Mouse (Mus musculus): ENCODE data around the gene Elovl1.

DNA sequence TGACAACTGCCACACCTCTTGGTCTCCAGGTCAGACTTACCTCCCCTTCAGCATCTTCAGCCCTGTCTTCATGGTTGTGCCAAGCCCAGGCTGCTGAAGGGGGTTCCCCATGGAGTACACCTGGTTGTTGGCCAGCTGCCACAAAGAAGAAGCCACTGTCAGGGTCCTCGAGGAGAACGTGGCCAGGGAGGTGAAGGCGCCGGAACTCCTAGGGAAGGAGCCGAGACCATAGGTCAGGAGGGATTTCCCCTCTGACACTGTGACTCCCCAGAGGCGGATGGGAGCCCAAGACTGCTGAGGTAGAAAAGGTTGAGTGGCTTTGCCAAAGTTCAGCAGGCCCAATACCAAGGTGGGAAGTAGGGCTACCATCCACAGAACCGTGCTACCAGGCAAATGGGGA is 44.6 kb upstream of the Elovl1 start:
- TF ChIP-seq GATA1 (IDR thresholded peaks at IDR 0.05; ENCODE audit: low read length) (no peak), TAL1 (IDR thresholded peaks at IDR 0.05; ENCODE audit: low read length) (no peak)

Measured in erythroblast, embryonic 14.5 days (primary cell).